Mouse (Mus musculus) skeletal muscle tissue, postnatal 0 days (tissue): ENCODE measurements around the gene Cars. TPM values are rescaled to one million over a fixed set of nuclear protein-coding genes. Genes with fewer than 3 reads are reported as not detected.

Experiments
- microRNA-seq, 2 experiments: library from miRNA; unstranded; fragments of <30 nt; microRNA quantifications; one replicate each; pipeline ENCODE4; 2016
- polyA plus RNA-seq: library from polyadenylated mRNA; unstranded; fragments of >200 nt; fragmentation: Nextera tagmentation; extraction: Ambion mirVana; gene quantifications from 2 replicates; pipeline ENCODE4 v1.2.1, GENCODE M21; 2015

Gene Cars
- polyA plus RNA-seq = 26.2 and 32.1 TPM in 2 replicates

DNA sequence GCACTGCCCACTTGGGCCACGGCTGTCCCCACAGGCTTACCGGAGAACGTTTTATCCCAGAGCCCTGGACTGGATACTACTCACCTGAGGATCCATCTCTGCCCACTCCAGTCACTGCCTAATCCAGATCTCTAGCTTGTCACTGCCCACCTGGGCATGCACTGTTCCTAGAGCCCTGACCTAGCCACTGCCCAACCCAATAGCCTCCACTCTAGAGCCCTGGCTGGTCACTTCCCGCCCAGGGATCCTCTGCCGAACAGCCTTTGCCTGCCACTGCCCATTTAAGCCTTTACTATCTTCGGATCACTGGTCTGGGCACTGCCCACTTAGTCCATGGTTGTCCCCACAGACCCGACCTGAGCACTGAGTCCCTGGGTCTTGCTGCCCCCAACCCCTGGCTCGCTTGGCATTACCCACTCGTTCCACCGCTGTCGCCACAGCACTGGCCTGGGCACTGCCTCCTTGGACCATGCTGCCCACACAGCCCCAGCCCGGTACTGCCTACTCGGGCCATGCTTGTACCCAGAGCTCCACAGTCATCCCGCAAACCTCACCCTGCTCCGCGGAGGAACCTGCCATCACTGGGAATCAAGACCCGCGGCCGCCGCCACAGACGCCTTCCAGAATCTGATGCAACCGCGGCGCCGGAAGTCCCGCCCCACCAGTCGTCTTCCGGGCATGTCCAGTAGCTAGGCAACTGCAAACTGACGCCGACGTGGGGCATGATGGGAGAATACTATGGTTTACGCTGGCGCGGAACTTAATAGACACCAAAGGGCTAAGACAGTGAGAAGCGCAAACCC, at the start of gene Cars:
Gene Cars (minus strand): TSS at position 663 of the 803 bp plus-strand sequence.

GRCm38 (mm10) chr7:143649034-143649768, 49.3 kb upstream of the Cars start, which contains the start of gene Tnfrsf22:
Gene Tnfrsf22, minus strand, starts transcription at chr7:143649661.

DNA sequence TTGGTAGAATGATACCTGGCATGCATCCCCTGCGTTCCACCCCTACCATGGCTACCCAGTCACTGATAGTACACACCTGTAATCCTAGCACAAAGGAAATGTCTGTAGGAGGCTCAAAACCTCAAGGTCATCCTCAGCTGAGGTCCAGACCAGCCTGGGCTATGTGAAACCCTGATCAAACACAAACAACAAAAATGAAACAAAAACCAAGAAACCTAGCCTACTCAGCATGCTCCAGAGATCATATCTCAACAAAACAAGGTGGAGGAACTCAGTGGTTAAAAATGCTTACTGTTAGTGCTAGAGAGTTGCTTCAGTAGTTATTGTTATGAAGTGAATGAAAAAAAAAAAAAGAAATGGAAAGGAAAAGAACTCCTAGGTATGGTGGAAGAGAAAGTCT, 28.6 kb upstream of the Cars start, which contains the start of gene Tnfrsf26:
Gene Tnfrsf26 (minus strand): TSS at position 183 of the 400 bp plus-strand sequence.

DNA sequence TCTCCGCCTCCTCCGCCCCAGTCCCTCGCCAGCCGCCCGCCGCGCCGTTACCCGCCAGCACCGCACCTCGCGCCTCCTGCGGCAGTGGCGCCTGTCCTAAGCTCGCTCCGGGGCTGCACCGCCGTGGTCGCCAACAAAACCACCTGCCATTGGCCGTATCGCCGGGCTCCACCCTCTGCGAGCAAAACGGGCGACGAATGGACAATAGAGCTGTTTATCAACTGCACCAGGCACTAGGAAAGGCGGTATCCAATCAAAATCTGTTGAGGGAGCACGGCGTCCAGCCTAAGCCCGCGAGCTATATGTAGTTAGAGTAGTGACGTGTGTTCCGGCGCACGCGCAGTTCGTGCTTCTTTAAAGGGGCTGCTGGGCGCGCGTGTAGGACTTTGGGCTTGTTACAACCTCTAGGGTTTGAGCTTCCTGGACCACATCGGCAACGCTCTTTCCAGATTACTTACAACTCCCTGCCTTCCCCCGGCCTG, 50.9 kb downstream of the Cars start, which contains the start of gene Nap1l4:
Gene Nap1l4 (minus strand): TSS at position 131 of the 482 bp plus-strand sequence.

Small RNAs within 50 kb of the gene (microRNA-seq; reads per million reads assigned to microRNA genes)
- 0.71 to 0.85 reads per million in 2 experiments for gene Mir7064

Other genes with a start within 250 kb of the Cars start
- 1,642 and 2,135 TPM in 2 replicates for gene Cdkn1c, start 139.0 kb downstream of the Cars start, polyA plus RNA-seq
- 0.40 and 0.61 TPM in 2 replicates for gene Slc22a18, start 126.4 kb downstream of the Cars start, polyA plus RNA-seq
- gene Phlda2, start 96.9 kb downstream of the Cars start, polyA plus RNA-seq = not detected in 2 replicates
- 149 and 163 TPM in 2 replicates for gene Nap1l4, start 51.0 kb downstream of the Cars start, polyA plus RNA-seq
- gene Tnfrsf26, start 28.6 kb upstream of the Cars start, polyA plus RNA-seq = 0.32 and 0.37 TPM in 2 replicates
- gene Tnfrsf22, start 49.6 kb upstream of the Cars start, polyA plus RNA-seq = 6.7 and 7.8 TPM in 2 replicates
- 6.8 and 6.9 TPM in 2 replicates for gene Tnfrsf23, start 85.8 kb upstream of the Cars start, polyA plus RNA-seq
- gene Osbpl5, start 156.9 kb upstream of the Cars start, polyA plus RNA-seq = 19.5 and 19.8 TPM in 2 replicates
- not detected in 2 replicates for gene Mrgprg, start 166.9 kb upstream of the Cars start, polyA plus RNA-seq
- gene Mrgpre, start 184.4 kb upstream of the Cars start, polyA plus RNA-seq = 0.60 and 0.78 TPM in 2 replicates
- gene Nadsyn1, start 222.8 kb upstream of the Cars start, polyA plus RNA-seq = 3.8 and 5.4 TPM in 2 replicates
- 9.9 and 11.1 TPM in 2 replicates for gene Dhcr7, start 223.1 kb upstream of the Cars start, polyA plus RNA-seq